Mouse (Mus musculus): ENCODE measurements around the gene Cwc27.

GRCm38 (mm10) chr13:104650145-104650544 is 166.8 kb downstream of the Cwc27 start:
- TF ChIP-seq ZNF384 (IDR thresholded peaks at IDR 0.05; ENCODE audit: low read depth, low read length) (no peak), HCFC1 (IDR thresholded peaks at IDR 0.05; ENCODE audit: borderline replicate concordance, insufficient read depth, low read length) (no peak), CHD2 (IDR thresholded peaks at IDR 0.05; ENCODE audit: low read depth, low read length) (no peak), MAFK (IDR thresholded peaks at IDR 0.05; ENCODE audit: insufficient read depth, low read depth, low read length) (no peak), ZC3H11A (IDR thresholded peaks at IDR 0.05; ENCODE audit: borderline replicate concordance, low read depth, low read length) (no peak)

All from ES-E14 (cell line).